Comparison of ENCODE assay signal across 9 mouse cellular contexts in the genomic region with DNA sequence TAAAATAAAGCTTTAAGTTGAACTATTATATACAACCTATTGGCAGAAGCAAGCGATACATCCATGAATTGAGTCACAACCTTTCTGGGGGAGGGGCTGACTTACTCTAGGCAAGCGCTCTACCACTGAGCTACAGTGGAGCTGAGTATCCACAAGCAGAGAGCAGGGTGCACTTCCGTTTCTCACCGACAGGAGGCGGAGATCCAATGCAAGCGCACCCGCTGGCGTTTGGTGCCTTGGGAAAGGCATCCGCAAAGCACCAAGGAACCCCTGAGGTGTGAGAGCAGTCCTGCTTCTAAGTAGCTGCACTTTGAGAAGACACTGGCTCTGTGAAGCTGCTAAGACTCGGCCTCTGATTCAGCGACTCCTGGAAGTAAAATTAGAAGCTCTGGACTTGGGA.
DNase-seq lines count a peak whose midpoint lies in the region; ATAC-seq and TF ChIP-seq lines count a peak whose summit lies in the region.
"Had no signal": no experiment of that assay in that cellular context is flagged by ENCODE, and none has a peak within 500 bp of the region (broad histone marks: within the 10 kb centered on the region; RNA-seq: fewer than 3 reads in every experiment).

No protein-coding gene starts in this region.

- no peak overlapping the region for H3K4me3 ChIP-seq in heart, adult 2 months
- H3K4me3 ChIP-seq in heart, embryonic 10.5 days = no peak overlapping the region
- H3K4me3 ChIP-seq in embryonic facial prominence, embryonic 10.5 days = no peak overlapping the region
- no peak overlapping the region for H3K4me3 ChIP-seq in kidney, postnatal 0 days (replicated peaks; ENCODE audit: low read depth, low read length)
- H3K4me3 ChIP-seq: limb, embryonic 15.5 days had no signal

- no peaks in the 10 kb centered on the region for H3K79me2 ChIP-seq in heart, adult 2 months (replicated peaks; ENCODE audit: control insufficient read depth, insufficient read depth, low read length)

- peak; percentile 9 to 43 for DNase-seq in heart, adult 2 months
- DNase-seq in heart, embryonic 10.5 days (ENCODE audit: low spot score) = no peak
- peak; percentile 20 for DNase-seq in 416B (ENCODE audit: low read depth)
- DNase-seq in adrenal gland, postnatal 36 days = peak; percentile 70 to 76
- peak; percentile 73 for DNase-seq in embryonic facial prominence, embryonic 10.5 days (ENCODE audit: low spot score)
- DNase-seq in kidney, postnatal 0 days (ENCODE audit: low spot score) = peak; percentile 49
- peak; percentile 91 for DNase-seq in testis, postnatal 10 days (ENCODE audit: low spot score)

- H3K9ac ChIP-seq in heart, adult 2 months (ENCODE audit: low read depth, low read length) = no peak overlapping the region
- H3K9ac ChIP-seq in kidney, postnatal 0 days (ENCODE audit: low read depth, low read length) = no peak overlapping the region
- H3K9ac ChIP-seq: limb, embryonic 15.5 days had no signal

- no peak for TF ChIP-seq POLR2A in heart, adult 2 months (IDR thresholded peaks at IDR 0.05; ENCODE audit: insufficient read depth, low read depth, low read length)

- H3K36me3 ChIP-seq in heart, adult 2 months (ENCODE audit: control insufficient read depth, insufficient read depth, low read length) = no peaks in the 10 kb centered on the region
- H3K36me3 ChIP-seq in heart, embryonic 10.5 days = no peaks in the 10 kb centered on the region
- no peaks in the 10 kb centered on the region for H3K36me3 ChIP-seq in embryonic facial prominence, embryonic 10.5 days (replicated peaks)
- no peaks in the 10 kb centered on the region for H3K36me3 ChIP-seq in kidney, postnatal 0 days (ENCODE audit: insufficient read depth, low read length)
- H3K36me3 ChIP-seq: limb, embryonic 15.5 days had no signal

- no peaks in the 10 kb centered on the region for H3K4me1 ChIP-seq in heart, adult 2 months (ENCODE audit: control insufficient read depth, insufficient read depth, low read length)
- H3K4me1 ChIP-seq in heart, embryonic 10.5 days = no peaks in the 10 kb centered on the region
- H3K4me1 ChIP-seq in embryonic facial prominence, embryonic 10.5 days = no peaks in the 10 kb centered on the region
- no peaks in the 10 kb centered on the region for H3K4me1 ChIP-seq in kidney, postnatal 0 days (replicated peaks; ENCODE audit: insufficient read depth, low read length)
- H3K4me1 ChIP-seq: limb, embryonic 15.5 days had no signal

- intact Hi-C loops in heart, adult 2 months (cut with DNase I) = no loop called here

- H3K9me3 ChIP-seq in heart, embryonic 10.5 days = no peaks in the 10 kb centered on the region
- H3K9me3 ChIP-seq in embryonic facial prominence, embryonic 10.5 days = no peaks in the 10 kb centered on the region
- H3K9me3 ChIP-seq in kidney, postnatal 0 days (replicated peaks; ENCODE audit: low read length) = no peaks in the 10 kb centered on the region
- H3K9me3 ChIP-seq: limb, embryonic 15.5 days had no signal

- no peak overlapping the region for H3K27ac ChIP-seq in heart, adult 2 months
- no peak overlapping the region for H3K27ac ChIP-seq in heart, embryonic 10.5 days
- H3K27ac ChIP-seq in embryonic facial prominence, embryonic 10.5 days (replicated peaks) = no peak overlapping the region
- H3K27ac ChIP-seq in kidney, postnatal 0 days = no peak overlapping the region
- H3K27ac ChIP-seq: limb, embryonic 15.5 days had no signal

- TF ChIP-seq EP300 in heart, adult 2 months (IDR thresholded peaks at IDR 0.05; ENCODE audit: insufficient read depth, low read depth, low read length) = no peak

- TF ChIP-seq CTCF in heart, adult 2 months (IDR thresholded peaks at IDR 0.05) = peak; percentile 75
- TF ChIP-seq CTCF in kidney, postnatal 0 days (IDR thresholded peaks at IDR 0.05; ENCODE audit: low read depth) = peak; percentile 78

- no peak for ATAC-seq in kidney, postnatal 0 days (replicated peaks; ENCODE audit: low FRiP score, low read depth)
- peak; percentile 61 for ATAC-seq in megakaryocyte progenitor cell, adult 5-6 weeks (replicated peaks; ENCODE audit: poor library complexity)

- no peak overlapping the region for H3K4me2 ChIP-seq in kidney, postnatal 0 days (ENCODE audit: low read length)
- H3K4me2 ChIP-seq: limb, embryonic 15.5 days had no signal

- H3K27me3 ChIP-seq in heart, adult 2 months (ENCODE audit: control insufficient read depth, insufficient read depth, low read length) = peaks cover 2% of the 10 kb centered on the region; the same call in 1 of the 2 replicates
- peaks cover 11% of the 10 kb centered on the region; the same call in 1 of the 2 replicates for H3K27me3 ChIP-seq in heart, embryonic 10.5 days (ENCODE audit: insufficient read depth, poor library complexity, severe bottlenecking)
- no peaks in the 10 kb centered on the region for H3K27me3 ChIP-seq in embryonic facial prominence, embryonic 10.5 days (replicated peaks; ENCODE audit: low read depth, poor library complexity, severe bottlenecking)
- no peaks in the 10 kb centered on the region for H3K27me3 ChIP-seq in kidney, postnatal 0 days (ENCODE audit: insufficient read depth, low read length)
- H3K27me3 ChIP-seq: limb, embryonic 15.5 days had no signal

- 21% methylated on average over 11 of the region's 11 CpGs for WGBS in heart, adult 2 months
- 14% methylated on average over 11 of the region's 11 CpGs for WGBS in heart, embryonic 10.5 days
- WGBS in embryonic facial prominence, embryonic 10.5 days = 15% methylated on average over 11 of the region's 11 CpGs
- WGBS in kidney, postnatal 0 days = 23% methylated on average over 11 of the region's 11 CpGs
